Mouse (Mus musculus) mouse trophoblast stem cell (cell line): Measurements from ENCODE around the gene Cep63.

Experiments used
- in situ Hi-C, 2 experiments: fragments of 300-500 bp; cut with MseI, MboI; formaldehyde crosslinking; loops; 2 replicates in 1 of 2; 3 replicates in 1 of 2; pipeline ENCODE4 v1.15.1; 2025

Gene Cep63

GRCm38 (mm10) chr9:102632173-102632572 is 5.8 kb upstream of the Cep63 start:
- in situ Hi-C loops, result loop anchor here (5.0 to 10.0 kb wide), 2 partner anchors 150 to 233 kb away; no protein-coding TSS in a partner anchor

GRCm38 (mm10) chr9:102631589-102632147 is 5.3 kb upstream of the Cep63 start:
- in situ Hi-C loops, result loop anchor here (5.0 to 10.0 kb wide), 2 partner anchors 151 to 233 kb away; no protein-coding TSS in a partner anchor

GRCm38 (mm10) chr9:102629052-102629451 is 2.7 kb upstream of the Cep63 start:
- in situ Hi-C loops, result no loop called here

GRCm38 (mm10) chr9:102627442-102627841 is 1.1 kb upstream of the Cep63 start:
- in situ Hi-C loops, result no loop called here

- in situ Hi-C loops, result no loop called here
These were observed 498 bp upstream of the Cep63 start for GRCm38 (mm10) chr9:102626839-102627225.

GRCm38 (mm10) chr9:102625401-102625982 is 842 bp downstream of the Cep63 start:
- in situ Hi-C loops, result no loop called here

GRCm38 (mm10) chr9:102623581-102623980 is 2.8 kb downstream of the Cep63 start:
- in situ Hi-C loops, result no loop called here

- in situ Hi-C loops, result no loop called here
These were observed 3.5 kb downstream of the Cep63 start for GRCm38 (mm10) chr9:102622876-102623275.

- in situ Hi-C loops, result no loop called here
These were observed 4.0 kb downstream of the Cep63 start for GRCm38 (mm10) chr9:102622192-102622857.

- in situ Hi-C loops, result no loop called here
These were observed 4.9 kb downstream of the Cep63 start for GRCm38 (mm10) chr9:102621385-102621784.

GRCm38 (mm10) chr9:102616267-102616666 is 10.1 kb downstream of the Cep63 start:
- in situ Hi-C loops, result no loop called here

- in situ Hi-C loops, result no loop called here
These were observed 11.3 kb downstream of the Cep63 start for GRCm38 (mm10) chr9:102615071-102615470.

- in situ Hi-C loops, result no loop called here
These were observed 17.1 kb downstream of the Cep63 start for GRCm38 (mm10) chr9:102609221-102609620.

GRCm38 (mm10) chr9:102607471-102607870 is 18.9 kb downstream of the Cep63 start:
- in situ Hi-C loops, result no loop called here

GRCm38 (mm10) chr9:102605162-102605561 is 21.2 kb downstream of the Cep63 start:
- in situ Hi-C loops, result no loop called here

GRCm38 (mm10) chr9:102601666-102602065 is 24.7 kb downstream of the Cep63 start:
- in situ Hi-C loops, result no loop called here

GRCm38 (mm10) chr9:102601187-102601586 is 25.1 kb downstream of the Cep63 start:
- in situ Hi-C loops, result no loop called here

- in situ Hi-C loops, result no loop called here
These were observed 30.5 kb downstream of the Cep63 start for GRCm38 (mm10) chr9:102595662-102596436.

- in situ Hi-C loops, result no loop called here
These were observed 31.5 kb downstream of the Cep63 start for GRCm38 (mm10) chr9:102594667-102595393.

- in situ Hi-C loops, result no loop called here
These were observed 39.0 kb downstream of the Cep63 start for GRCm38 (mm10) chr9:102587347-102587746.

- in situ Hi-C loops, result no loop called here
These were observed 44.3 kb downstream of the Cep63 start for GRCm38 (mm10) chr9:102581921-102582469.
